Mouse (Mus musculus) limb, embryonic 15.5 days (tissue): ENCODE measurements around the gene Fbxo21. TPM values are rescaled to one million over a fixed set of nuclear protein-coding genes. Genes with fewer than 3 reads are reported as not detected.

ENCODE experiments used
- ATAC-seq: fragments of 200-750 bp; cut with Nextera tagmentation; 2 replicates; pipeline ENCODE4 v1.8.0; 2017; ENCODE audit warnings: low read depth, moderate TSS enrichment; ENCODE audit not compliant: insufficient number of reproducible peaks, low FRiP score, low TSS enrichment
- H3K27ac ChIP-seq: fragments of 300-500 bp; sonication (generic); 2 replicates; pipeline ENCODE4 v1.5.1; 2015; ENCODE audit warnings: moderate library complexity, mild to moderate bottlenecking, inconsistent platforms
- H3K27me3 ChIP-seq: fragments of 300-500 bp; sonication (generic); 2 replicates; pipeline ENCODE4 v1.6.1; 2015; ENCODE audit warnings: inconsistent platforms
- H3K36me3 ChIP-seq: fragments of 300-500 bp; sonication (generic); 2 replicates; pipeline ENCODE4 v1.6.1; 2015; ENCODE audit warnings: inconsistent platforms
- H3K4me1 ChIP-seq: fragments of 300-500 bp; sonication (generic); 2 replicates; pipeline ENCODE4 v1.6.1; 2015; ENCODE audit warnings: inconsistent platforms
- H3K4me2 ChIP-seq: fragments of 300-500 bp; sonication (generic); 2 replicates; pipeline ENCODE4 v1.6.1; 2015; ENCODE audit warnings: mild to moderate bottlenecking, inconsistent platforms
- H3K4me3 ChIP-seq: fragments of 300-500 bp; sonication (generic); 2 replicates; pipeline ENCODE4 v1.5.1; 2015; ENCODE audit warnings: mild to moderate bottlenecking, inconsistent platforms
- H3K9ac ChIP-seq: fragments of 300-500 bp; sonication (generic); 2 replicates; pipeline ENCODE4 v1.6.1; 2015; ENCODE audit warnings: inconsistent platforms
- H3K9me3 ChIP-seq: fragments of 300-500 bp; sonication (generic); 2 replicates; pipeline ENCODE4 v1.6.1; 2016; ENCODE audit warnings: inconsistent platforms
- WGBS: fragments of 180-500 bp; shearing (Covaris S2); methylation state at CpG from one replicate; pipeline ENCODE4 v1.1.7; 2015; 5-methylcytosine and 5-hydroxymethylcytosine counted together
- polyA plus RNA-seq: library from polyadenylated mRNA; unstranded; fragments of >200 nt; fragmentation: Nextera tagmentation; extraction: Ambion mirVana; gene quantifications from 2 replicates; pipeline ENCODE4 v1.2.1, GENCODE M21; 2015

Gene Fbxo21
- polyA plus RNA-seq, 1 experiment from 2014 or later = 49.2 TPM

DNA sequence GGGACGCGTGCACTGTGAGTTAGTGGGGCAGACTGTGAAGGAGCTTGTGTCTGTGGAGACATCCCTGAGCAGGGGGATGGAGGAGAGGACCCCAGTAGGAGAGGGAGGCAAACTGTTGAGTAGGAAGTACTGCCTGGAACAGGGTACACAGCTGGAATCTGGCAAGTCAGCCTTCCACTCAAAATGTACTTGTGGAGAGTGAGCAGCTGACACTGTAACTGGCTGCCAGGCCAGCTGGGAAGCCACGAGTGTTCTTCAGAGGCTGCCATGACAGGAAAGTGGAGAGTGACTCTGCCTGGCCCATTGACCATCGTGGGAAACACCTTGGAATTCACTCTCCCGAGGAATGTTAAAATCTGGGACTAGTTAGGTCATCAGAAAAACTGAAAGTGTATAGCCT lies 5.4 kb downstream of the Fbxo21 start:
- Histone ChIP-seq H3K9me3 (no peaks in the 10 kb centered on the region), H3K27me3 (no peaks in the 10 kb centered on the region), H3K4me3 (no peak overlapping the region), H3K9ac (no peak overlapping the region), H3K4me1 (peaks cover 19% of the 10 kb centered on the region), H3K36me3 (peaks cover 70% of the 10 kb centered on the region), H3K27ac (no peak overlapping the region), H3K4me2 (no peak overlapping the region)
- 79% methylated on average over 5 of the region's 5 CpGs for WGBS
- ATAC-seq = no peak

DNA sequence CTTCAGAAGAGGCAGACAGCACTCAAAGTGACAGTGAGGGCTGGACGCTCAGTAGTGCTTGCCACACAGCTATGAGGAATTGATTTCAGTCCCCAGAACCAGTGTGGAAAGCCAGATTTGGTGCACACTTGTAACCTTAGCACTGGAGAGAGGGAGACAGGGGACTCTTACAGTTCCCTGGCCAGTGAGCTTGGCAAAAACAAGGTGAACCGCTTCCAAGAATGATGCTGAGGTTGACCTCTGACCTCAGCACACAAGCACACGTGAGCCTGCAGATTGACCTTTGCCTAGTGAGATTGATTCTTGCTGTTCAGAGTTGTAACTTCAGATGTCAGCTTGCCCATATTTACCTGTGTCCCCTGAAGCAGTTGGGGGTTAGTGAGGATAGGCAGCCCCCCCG lies 9.8 kb downstream of the Fbxo21 start:
- H3K36me3 ChIP-seq = peaks cover 95% of the 10 kb centered on the region
- H3K27me3 ChIP-seq = no peaks in the 10 kb centered on the region
- no peak overlapping the region for H3K4me3 ChIP-seq
- H3K4me2 ChIP-seq = no peak overlapping the region
- H3K9me3 ChIP-seq = no peaks in the 10 kb centered on the region
- no peak overlapping the region for H3K9ac ChIP-seq
- no peak for ATAC-seq
- H3K27ac ChIP-seq = no peak overlapping the region
- 60% methylated on average over 4 of the region's 4 CpGs for WGBS
- no peaks in the 10 kb centered on the region for H3K4me1 ChIP-seq

DNA sequence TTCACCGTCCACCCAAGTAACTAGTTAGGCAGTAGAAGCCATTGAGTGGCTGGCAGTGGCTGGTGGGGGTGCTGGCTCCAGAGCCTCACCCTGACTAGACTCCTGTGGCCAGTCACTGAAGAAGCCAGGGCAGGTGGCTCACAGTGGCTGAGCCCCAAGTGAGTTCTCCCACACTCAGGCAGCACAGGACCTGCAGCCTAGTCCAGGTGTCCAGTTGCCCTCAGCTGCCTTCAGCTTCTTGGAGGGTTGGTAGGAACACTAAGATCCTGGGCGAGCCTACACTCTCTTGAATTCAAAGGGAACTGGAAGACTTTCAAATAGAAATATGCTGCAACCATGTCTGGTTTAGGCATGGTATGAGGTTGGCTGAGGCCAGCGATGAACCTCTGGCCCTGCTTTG lies 11.4 kb downstream of the Fbxo21 start:
- H3K4me1 ChIP-seq = no peaks in the 10 kb centered on the region
- no peak overlapping the region for H3K27ac ChIP-seq
- H3K4me3 ChIP-seq = no peak overlapping the region
- ATAC-seq = no peak
- peaks cover 97% of the 10 kb centered on the region for H3K36me3 ChIP-seq
- no peaks in the 10 kb centered on the region for H3K27me3 ChIP-seq
- no peaks in the 10 kb centered on the region for H3K9me3 ChIP-seq
- no peak overlapping the region for H3K9ac ChIP-seq
- no peak overlapping the region for H3K4me2 ChIP-seq
- WGBS = 91% methylated on average over 3 of the region's 3 CpGs

DNA sequence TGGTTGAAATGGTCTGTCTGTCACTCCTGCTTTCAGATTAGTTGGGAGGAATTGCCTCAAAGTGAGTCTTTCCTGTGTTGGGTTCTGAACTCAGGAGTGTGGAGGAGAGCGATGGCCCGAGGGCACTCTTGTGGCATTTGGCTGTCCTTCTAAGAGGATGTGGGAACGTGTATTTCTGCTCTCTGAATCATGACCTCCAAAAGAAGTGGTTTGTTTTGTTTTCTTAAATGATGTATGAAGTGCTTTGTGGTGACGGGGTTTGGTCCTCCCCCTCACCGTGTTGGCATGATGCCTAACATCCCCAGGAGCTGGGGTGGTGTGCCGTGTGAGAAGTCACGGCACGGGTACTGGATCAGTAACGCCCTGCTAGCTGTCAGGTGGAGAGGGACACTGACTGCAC lies 11.8 kb downstream of the Fbxo21 start:
- Histone ChIP-seq H3K27me3 (no peaks in the 10 kb centered on the region), H3K4me3 (no peak overlapping the region), H3K36me3 (peaks cover 95% of the 10 kb centered on the region), H3K27ac (no peak overlapping the region), H3K9me3 (no peaks in the 10 kb centered on the region), H3K4me2 (no peak overlapping the region), H3K4me1 (no peaks in the 10 kb centered on the region), H3K9ac (no peak overlapping the region)
- no peak for ATAC-seq
- WGBS = 72% methylated on average over 9 of the region's 9 CpGs

DNA sequence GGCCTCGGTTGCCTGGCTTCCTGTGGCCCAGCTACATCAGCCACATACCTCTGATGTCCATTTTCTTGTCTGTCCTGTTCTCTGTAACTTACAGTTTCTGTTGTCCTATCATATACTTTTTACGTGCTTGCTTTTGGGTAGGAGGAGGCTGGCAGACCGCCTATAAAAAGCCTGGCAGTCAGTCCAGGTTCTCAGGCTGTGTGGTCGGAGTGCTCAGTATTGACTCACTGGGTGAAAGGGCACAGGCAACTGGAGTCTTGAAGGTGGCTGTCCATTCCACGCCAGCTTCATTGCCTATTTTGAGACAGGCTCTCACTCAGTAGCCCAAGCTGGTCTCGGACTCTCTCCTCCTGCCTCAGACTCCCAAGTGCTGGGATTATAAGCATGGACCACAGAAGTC lies 13.2 kb downstream of the Fbxo21 start:
- H3K27ac ChIP-seq = no peak overlapping the region
- no peak overlapping the region for H3K9ac ChIP-seq
- peaks cover 96% of the 10 kb centered on the region for H3K36me3 ChIP-seq
- H3K4me3 ChIP-seq = no peak overlapping the region
- H3K4me2 ChIP-seq = no peak overlapping the region
- H3K9me3 ChIP-seq = no peaks in the 10 kb centered on the region
- H3K4me1 ChIP-seq = no peaks in the 10 kb centered on the region
- 78% methylated on average over 6 of the region's 6 CpGs for whole genome bisulfite sequencing
- ATAC-seq = no peak
- H3K27me3 ChIP-seq = no peaks in the 10 kb centered on the region

DNA sequence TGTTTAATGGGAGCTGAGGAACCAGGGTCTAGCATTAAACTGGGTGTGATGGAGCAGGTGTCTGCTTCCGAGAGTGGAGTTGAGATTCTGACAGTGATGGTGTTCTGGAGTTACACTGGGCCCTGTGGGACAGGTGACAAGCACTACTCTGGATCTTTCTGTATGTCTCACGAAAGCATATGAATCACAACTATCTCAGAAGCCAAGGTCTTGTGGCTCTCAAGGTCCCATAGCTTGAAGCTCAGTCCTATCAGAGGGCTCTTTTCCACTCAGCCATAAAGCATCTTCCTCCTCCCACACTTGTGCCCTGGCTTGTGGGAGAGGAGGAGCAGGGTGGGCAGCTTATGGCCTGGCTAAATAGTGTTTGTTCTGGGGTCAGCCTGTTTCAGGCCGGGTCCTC lies 14.4 kb downstream of the Fbxo21 start:
- Histone ChIP-seq H3K27me3 (no peaks in the 10 kb centered on the region), H3K4me3 (no peak overlapping the region), H3K4me1 (no peaks in the 10 kb centered on the region), H3K27ac (no peak overlapping the region), H3K4me2 (no peak overlapping the region), H3K9me3 (no peaks in the 10 kb centered on the region), H3K9ac (no peak overlapping the region), H3K36me3 (peaks cover 96% of the 10 kb centered on the region)
- WGBS = 87% methylated on average over 3 of the region's 3 CpGs
- ATAC-seq = no peak

DNA sequence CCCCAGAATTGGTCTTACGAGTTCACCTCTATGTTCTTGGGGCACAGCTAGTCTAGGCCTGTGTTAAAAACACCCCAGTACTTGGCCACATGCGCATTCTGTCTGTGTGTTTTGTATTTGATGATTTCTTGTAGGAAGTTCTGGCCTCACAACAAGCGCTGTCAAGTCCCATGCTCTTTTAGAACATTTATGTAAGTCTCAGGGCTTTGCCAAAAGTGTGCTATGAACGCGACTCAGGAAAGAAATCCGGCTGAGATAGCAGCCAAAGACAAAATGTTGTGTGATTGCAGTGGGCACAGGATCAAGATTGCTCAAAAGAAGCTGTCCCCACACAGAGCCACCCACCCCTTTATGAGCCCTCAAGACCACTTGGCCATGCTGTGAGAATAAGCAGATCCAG lies 17.0 kb downstream of the Fbxo21 start:
- no peaks in the 10 kb centered on the region for H3K9me3 ChIP-seq
- H3K9ac ChIP-seq = no peak overlapping the region
- H3K4me3 ChIP-seq = no peak overlapping the region
- H3K27me3 ChIP-seq = no peaks in the 10 kb centered on the region
- no peak overlapping the region for H3K27ac ChIP-seq
- ATAC-seq = no peak
- no peak overlapping the region for H3K4me2 ChIP-seq
- H3K36me3 ChIP-seq = peaks cover 94% of the 10 kb centered on the region
- 89% methylated on average over 6 of the region's 6 CpGs for WGBS
- H3K4me1 ChIP-seq = no peaks in the 10 kb centered on the region

DNA sequence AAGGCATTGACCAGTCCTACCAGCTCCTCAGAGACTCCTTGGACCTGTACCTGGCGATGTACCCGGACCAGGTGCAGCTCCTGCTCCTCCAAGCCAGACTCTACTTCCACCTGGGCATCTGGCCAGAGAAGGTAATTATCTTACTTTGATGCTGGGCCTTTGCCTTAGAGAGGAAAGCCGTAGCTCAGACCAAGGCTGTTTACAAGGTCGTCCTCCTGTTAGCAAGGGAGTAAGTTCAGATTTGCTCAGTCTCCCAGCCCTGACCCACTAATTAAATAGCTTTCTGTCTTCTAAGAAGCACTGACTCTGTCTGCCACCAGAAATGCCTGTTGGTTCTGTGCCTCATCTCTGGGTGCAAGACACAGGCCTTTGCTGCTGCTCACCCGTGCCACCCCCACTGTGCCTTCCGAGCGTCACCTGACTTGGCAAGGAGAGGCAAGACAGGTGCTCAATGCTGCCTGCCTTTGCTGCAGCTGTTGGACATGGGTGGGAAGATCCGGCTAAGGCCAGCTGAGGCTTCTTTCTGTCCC lies 18.9 kb downstream of the Fbxo21 start:
- Histone ChIP-seq H3K36me3 (peaks cover 93% of the 10 kb centered on the region), H3K4me3 (no peak overlapping the region), H3K4me1 (0 out of 2 replicates have a peak, but pooled peaks cover 2% of the 10 kb centered on the region), H3K4me2 (no peak overlapping the region), H3K9ac (no peak overlapping the region), H3K27me3 (no peaks in the 10 kb centered on the region), H3K27ac (no peak overlapping the region), H3K9me3 (no peaks in the 10 kb centered on the region)
- ATAC-seq = no peak
- WGBS = 81% methylated on average over 8 of the region's 8 CpGs

DNA sequence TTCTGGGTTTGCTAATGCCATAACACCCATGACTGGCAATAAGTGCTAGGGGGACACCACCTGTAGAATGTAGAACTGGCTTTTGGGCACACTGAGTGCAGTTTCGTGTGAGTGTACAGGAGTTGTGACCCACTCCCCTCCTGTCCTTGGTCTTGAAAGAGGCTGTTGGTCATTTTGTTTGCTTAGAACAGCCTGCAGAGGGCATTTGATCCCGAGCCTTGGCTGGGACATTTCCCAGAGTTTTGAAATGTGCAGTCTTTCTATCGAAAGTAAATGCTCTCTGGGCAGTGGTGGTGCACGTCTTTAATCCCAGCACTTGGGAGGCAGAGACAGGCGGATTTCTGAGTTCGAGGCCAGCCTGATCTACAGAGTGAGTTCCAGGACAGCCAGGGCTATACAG lies 19.4 kb downstream of the Fbxo21 start:
- WGBS = 87% methylated on average over 6 of the region's 6 CpGs
- Histone ChIP-seq H3K4me1 (0 out of 2 replicates have a peak, but pooled peaks cover 2% of the 10 kb centered on the region), H3K27ac (no peak overlapping the region), H3K9me3 (no peaks in the 10 kb centered on the region), H3K36me3 (peaks cover 93% of the 10 kb centered on the region), H3K4me3 (no peak overlapping the region), H3K4me2 (no peak overlapping the region), H3K9ac (no peak overlapping the region), H3K27me3 (no peaks in the 10 kb centered on the region)
- ATAC-seq = no peak

DNA sequence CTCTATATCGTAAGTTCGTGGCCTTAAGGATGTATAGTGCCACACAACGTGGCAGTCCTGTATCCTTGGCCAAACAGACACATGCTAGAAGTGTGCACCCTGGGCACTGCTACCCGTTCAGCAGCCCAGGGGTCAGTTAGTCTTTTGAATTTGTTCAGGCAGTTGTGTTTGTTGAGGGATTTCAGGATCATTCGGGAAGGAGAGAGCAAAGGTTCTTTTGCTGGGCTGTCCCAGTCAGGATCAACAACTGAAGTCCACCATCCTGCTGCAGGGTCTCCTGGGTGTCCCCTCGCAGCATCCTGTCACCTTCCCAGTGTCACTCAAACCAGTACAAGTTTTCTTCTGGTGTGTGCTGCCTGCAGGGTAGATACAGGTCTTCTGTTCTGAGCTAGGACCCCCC lies 20.1 kb downstream of the Fbxo21 start:
- no peaks in the 10 kb centered on the region for H3K27me3 ChIP-seq
- no peak overlapping the region for H3K4me3 ChIP-seq
- 87% methylated on average over 6 of the region's 6 CpGs for WGBS
- no peak overlapping the region for H3K27ac ChIP-seq
- H3K9ac ChIP-seq = no peak overlapping the region
- H3K36me3 ChIP-seq = peaks cover 93% of the 10 kb centered on the region
- H3K4me2 ChIP-seq = no peak overlapping the region
- ATAC-seq = no peak
- H3K4me1 ChIP-seq = 0 out of 2 replicates have a peak, but pooled peaks cover 2% of the 10 kb centered on the region
- H3K9me3 ChIP-seq = no peaks in the 10 kb centered on the region

DNA sequence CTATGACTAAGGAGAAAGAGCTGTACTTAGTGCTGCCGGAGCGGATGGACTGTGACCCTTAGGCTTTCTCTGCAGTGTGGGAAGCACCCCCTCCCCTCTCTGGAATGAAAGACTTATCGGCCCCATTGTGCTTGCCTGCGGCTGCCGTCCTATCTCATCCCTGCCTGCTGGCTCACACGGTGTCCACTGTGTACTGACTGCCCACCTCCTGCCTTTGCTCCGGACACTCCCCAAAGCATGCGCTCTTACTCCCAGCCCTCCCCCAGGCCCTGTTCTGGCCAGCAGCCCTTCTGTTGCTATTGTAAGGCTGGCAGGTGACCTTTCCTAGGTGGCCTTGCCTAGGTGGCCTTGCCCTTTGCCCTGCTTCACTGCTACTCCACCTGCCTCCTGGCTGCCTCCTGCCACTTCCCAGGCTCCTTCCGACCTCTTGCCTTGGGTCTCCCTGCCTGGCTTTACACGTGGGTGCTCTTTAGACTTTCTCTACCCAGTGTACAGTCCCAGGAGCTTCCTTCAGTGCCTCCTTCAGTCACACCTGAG lies 21.0 kb downstream of the Fbxo21 start:
- H3K4me3 ChIP-seq = no peak overlapping the region
- 85% methylated on average over 10 of the region's 10 CpGs for WGBS
- no peak overlapping the region for H3K4me2 ChIP-seq
- H3K9me3 ChIP-seq = no peaks in the 10 kb centered on the region
- no peak for ATAC-seq
- no peak overlapping the region for H3K9ac ChIP-seq
- H3K36me3 ChIP-seq = peaks cover 93% of the 10 kb centered on the region
- no peaks in the 10 kb centered on the region for H3K27me3 ChIP-seq
- 0 out of 2 replicates have a peak, but pooled peaks cover 2% of the 10 kb centered on the region for H3K4me1 ChIP-seq
- H3K27ac ChIP-seq = no peak overlapping the region

DNA sequence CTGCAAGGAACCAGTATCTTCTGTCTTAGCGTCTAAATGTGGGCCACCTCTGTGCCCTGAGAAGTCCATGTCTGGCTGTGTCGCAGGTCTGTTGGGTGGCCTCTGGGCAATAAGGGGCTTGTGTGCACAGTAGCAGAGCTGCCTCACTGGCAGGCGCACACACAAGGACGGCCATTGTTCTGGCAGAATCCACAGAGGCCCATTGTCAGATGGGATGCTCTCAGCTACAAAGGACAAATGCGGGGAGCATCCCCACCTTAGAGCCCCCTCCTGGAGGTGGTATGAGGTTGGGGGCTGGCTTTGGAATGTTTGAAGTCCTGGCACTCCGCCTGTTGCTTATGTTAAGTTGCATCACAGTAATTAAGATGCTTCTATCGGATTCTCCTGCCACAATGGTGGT lies 22.5 kb downstream of the Fbxo21 start:
- Histone ChIP-seq H3K4me3 (no peak overlapping the region), H3K4me1 (0 out of 2 replicates have a peak, but pooled peaks cover 2% of the 10 kb centered on the region), H3K27ac (no peak overlapping the region), H3K27me3 (no peaks in the 10 kb centered on the region), H3K9ac (no peak overlapping the region), H3K36me3 (peaks cover 96% of the 10 kb centered on the region), H3K4me2 (no peak overlapping the region), H3K9me3 (no peaks in the 10 kb centered on the region)
- ATAC-seq = no peak
- WGBS = 82% methylated on average over 7 of the region's 7 CpGs

DNA sequence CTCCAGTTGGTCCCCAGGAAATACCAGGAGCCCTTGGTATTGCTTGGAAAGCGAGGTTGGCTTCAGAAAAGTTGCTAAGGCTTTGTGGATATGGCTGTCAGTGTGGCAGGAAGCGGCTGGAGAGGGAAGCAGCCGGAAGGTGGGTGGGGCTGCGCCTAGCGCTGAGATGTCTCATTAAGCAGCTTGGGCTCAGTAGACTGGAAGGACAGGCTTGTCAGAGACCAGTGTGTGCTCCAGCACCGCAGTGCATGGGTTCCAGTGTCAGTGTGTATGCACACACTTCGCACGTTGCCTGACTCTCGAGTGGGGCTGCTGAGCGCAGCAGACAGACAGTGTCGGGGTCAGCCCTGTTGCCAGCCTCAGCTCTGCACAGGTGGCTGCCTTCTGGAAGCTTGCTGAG lies 23.1 kb downstream of the Fbxo21 start:
- Histone ChIP-seq H3K27ac (no peak overlapping the region), H3K36me3 (peaks cover 95% of the 10 kb centered on the region), H3K4me3 (no peak overlapping the region), H3K9ac (no peak overlapping the region), H3K4me2 (no peak overlapping the region), H3K9me3 (no peaks in the 10 kb centered on the region), H3K27me3 (no peaks in the 10 kb centered on the region), H3K4me1 (0 out of 2 replicates have a peak, but pooled peaks cover 2% of the 10 kb centered on the region)
- ATAC-seq = no peak
- 84% methylated on average over 11 of the region's 11 CpGs for WGBS
